Mouse (Mus musculus): ENCODE measurements around the gene Nsmce4a. TPM values are rescaled to one million over a fixed set of nuclear protein-coding genes. Genes with fewer than 3 reads are reported as not detected.
"Not testable (repeated sequence)": the region's sequence is repeated elsewhere in the genome, so short reads cannot be mapped to it uniquely, and the experiment has no call there.

Gene Nsmce4a
- polyA plus RNA-seq, 1 experiment: 64.5 TPM

DNA sequence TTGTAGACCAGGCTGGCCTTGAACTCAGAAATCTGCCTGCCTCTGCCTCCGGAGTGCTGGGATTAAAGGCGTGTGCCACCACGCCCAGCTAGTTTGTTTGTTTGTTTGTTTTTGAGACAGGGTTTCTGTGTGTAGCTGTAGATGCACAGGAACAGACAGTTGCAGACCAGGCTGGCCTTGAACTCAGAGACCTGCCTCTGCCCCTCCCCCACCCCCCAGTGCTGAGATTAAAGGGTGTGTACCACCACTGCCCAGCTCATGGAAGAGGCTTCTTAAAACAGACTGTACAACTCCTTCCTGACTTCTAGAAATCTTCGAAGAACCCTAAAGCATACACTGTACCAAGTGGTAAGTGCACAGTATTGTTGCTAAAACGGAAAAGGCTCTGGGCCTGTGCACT lies 27.5 kb downstream of the Nsmce4a start:
- peaks cover 2% of the 10 kb centered on the region for H3K27me3 ChIP-seq (replicated peaks)
- TF ChIP-seq GATA1 (IDR thresholded peaks at IDR 0.05; ENCODE audit: borderline replicate concordance, low read length) (no peak), FLI1 (IDR thresholded peaks at IDR 0.05; ENCODE audit: low read length) (no peak)
- H3K4me1 ChIP-seq: peaks cover 37% of the 10 kb centered on the region
- peak overlapping the region; percentile 100 for H3K4me3 ChIP-seq (replicated peaks)
- peaks cover 45% of the 10 kb centered on the region for H3K36me3 ChIP-seq (replicated peaks; ENCODE audit: low read length)
- H3K9me3 ChIP-seq: peaks cover 7% of the 10 kb centered on the region

DNA sequence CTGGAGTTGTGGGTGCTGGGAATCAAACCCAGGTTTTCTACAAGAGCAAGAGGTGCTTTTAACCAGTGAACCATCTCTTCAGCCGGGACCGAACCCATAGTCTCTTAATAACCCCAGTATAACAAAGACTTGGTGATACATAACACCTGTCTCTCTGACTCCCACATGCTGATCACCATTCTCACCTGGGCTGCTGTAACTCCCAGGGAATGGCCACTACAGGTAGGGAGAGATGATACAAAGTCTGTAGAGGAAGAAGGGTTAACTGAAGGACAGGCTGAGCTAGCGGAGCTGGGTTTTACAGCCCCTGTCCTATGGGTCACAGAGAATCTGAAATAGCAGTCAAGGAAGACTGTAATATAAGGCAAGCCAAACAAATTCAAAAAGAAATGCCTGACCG lies 29.7 kb downstream of the Nsmce4a start:
- H3K9me3 ChIP-seq: no peaks in the 10 kb centered on the region
- H3K4me1 ChIP-seq: peaks cover 34% of the 10 kb centered on the region
- TF ChIP-seq FLI1 (IDR thresholded peaks at IDR 0.05; ENCODE audit: low read length) (no peak), GATA1 (IDR thresholded peaks at IDR 0.05; ENCODE audit: borderline replicate concordance, low read length) (no peak)
- peaks cover 68% of the 10 kb centered on the region for H3K36me3 ChIP-seq (replicated peaks; ENCODE audit: low read length)
- H3K27me3 ChIP-seq (replicated peaks): no peaks in the 10 kb centered on the region
- no peak overlapping the region for H3K4me3 ChIP-seq (replicated peaks)

DNA sequence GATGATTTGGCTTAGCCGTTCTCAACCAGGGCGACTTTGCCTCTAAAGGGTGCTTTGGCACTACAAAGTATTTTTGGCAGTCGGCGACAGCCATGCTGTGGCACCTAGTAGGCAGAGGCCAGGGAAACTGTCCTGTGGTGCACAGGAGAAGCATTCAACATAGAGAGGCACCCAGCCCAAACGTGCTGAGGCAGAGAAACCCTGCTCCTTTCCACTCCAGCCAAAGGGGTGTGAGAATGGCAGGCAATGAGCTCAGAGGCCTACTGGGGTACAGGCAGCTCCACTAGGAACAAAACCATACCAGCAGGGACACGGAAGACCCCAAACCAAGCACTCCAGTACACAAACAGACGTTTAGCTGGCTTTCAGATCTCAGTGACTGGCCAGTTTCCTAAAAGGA lies 32.7 kb downstream of the Nsmce4a start:
- Histone ChIP-seq H3K4me1 (peaks cover 18% of the 10 kb centered on the region), H3K27me3 (replicated peaks) (no peaks in the 10 kb centered on the region), H3K4me3 (replicated peaks) (no peak overlapping the region), H3K9me3 (no peaks in the 10 kb centered on the region), H3K36me3 (replicated peaks; ENCODE audit: low read length) (peaks cover 97% of the 10 kb centered on the region)
- TF ChIP-seq GATA1 (IDR thresholded peaks at IDR 0.05; ENCODE audit: borderline replicate concordance, low read length) (no peak), FLI1 (IDR thresholded peaks at IDR 0.05; ENCODE audit: low read length) (no peak)

DNA sequence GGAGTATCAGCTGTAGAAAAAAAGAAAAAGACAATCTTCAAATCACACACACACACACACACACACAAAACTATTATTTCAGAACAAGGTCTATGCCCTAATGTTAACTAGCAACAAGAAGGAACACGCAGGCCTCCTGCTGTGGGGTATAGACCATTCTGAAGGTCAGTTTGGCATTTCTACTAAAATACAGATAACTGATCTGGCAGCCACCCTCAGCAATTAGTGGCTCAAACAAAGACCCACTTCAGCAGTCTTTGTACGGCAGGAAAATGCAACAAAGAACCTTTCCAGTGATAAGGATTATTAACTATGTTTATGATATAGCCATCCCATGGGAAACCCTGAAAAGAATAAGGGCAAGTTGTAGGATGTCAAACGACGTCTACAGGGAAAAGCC lies 35.9 kb downstream of the Nsmce4a start:
- TF ChIP-seq GATA1 (IDR thresholded peaks at IDR 0.05; ENCODE audit: borderline replicate concordance, low read length): no peak
- no peak for TF ChIP-seq FLI1 (IDR thresholded peaks at IDR 0.05; ENCODE audit: low read length)

DNA sequence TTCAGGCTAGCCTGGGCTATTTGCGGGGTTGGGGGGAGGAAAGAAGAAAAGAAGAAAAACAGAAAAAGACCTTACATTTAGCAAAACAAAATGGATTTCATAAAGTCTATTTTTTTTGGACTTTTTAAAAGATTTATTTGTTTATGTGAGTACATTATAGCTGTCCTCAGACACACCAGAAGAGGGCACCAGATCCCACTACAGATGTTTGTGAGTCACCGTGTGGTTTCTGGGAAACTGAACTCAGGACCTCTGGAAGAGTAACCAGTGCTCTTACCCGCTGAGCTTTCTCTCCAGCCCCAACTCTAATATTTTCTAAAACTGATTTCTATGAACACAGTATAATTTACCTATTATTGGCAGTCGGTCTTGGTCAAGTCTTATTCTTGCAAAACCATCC lies 37.7 kb downstream of the Nsmce4a start:
- TF ChIP-seq GATA1 (IDR thresholded peaks at IDR 0.05; ENCODE audit: borderline replicate concordance, low read length) (no peak), FLI1 (IDR thresholded peaks at IDR 0.05; ENCODE audit: low read length) (no peak)
- Histone ChIP-seq H3K36me3 (replicated peaks; ENCODE audit: low read length) (peaks cover 88% of the 10 kb centered on the region), H3K27me3 (replicated peaks) (no peaks in the 10 kb centered on the region), H3K9me3 (no peaks in the 10 kb centered on the region), H3K4me1 (peaks cover 8% of the 10 kb centered on the region; the same call in 1 of the 2 replicates), H3K4me3 (replicated peaks) (no peak overlapping the region)

More for the DNA sequence above, 35.9 kb downstream of the Nsmce4a start:
- Histone ChIP-seq H3K27me3 (replicated peaks) (no peaks in the 10 kb centered on the region), H3K4me3 (replicated peaks) (no peak overlapping the region), H3K9me3 (no peaks in the 10 kb centered on the region), H3K36me3 (replicated peaks; ENCODE audit: low read length) (peaks cover 93% of the 10 kb centered on the region), H3K4me1 (peaks cover 8% of the 10 kb centered on the region; the same call in 1 of the 2 replicates)

DNA sequence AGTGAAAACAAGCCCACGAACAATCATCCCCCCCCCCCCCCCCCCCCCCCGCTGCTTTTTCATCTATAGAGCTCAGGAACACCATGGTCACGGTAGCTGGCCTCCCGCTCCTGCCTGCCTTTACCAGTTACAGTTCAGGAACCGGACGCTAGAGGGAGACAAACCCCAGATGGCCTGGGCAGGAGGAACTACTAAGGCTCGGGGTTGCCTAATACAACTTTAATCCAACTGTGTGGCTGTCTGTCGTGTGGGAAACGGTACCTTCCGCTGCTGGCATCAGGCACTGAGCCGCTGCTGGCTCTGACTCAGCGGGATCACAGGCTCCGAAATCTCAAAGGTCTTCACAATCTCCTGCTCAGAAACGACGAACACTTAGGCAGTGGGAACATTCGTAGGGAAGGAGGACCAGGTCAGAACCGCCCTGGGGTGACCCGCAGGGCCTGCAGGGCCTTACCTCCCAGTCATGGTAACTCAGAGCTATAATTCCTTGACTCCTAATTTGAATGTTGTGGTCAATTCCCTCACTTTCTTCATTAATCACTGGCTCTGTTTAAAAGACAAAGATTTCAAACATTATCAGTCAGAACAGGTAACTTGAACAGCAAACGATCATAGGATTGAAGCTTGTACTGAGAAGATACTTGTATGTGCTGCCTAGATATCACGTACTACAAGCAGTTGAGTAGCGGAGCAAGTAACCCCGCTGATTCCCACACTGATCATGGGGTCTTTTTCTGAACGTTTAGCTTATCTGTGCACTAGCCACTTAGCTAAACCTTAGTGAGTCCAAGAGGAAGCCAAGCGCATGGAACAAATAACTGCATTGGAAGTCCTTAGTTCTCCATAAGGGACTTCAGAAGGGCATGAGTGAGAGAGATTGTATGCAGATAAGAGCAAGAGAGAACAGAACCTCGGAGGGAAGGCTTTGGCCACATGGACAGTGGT lies 39.3 kb downstream of the Nsmce4a start:
- Histone ChIP-seq H3K4me1 (peaks cover 8% of the 10 kb centered on the region; the same call in 1 of the 2 replicates), H3K4me3 (replicated peaks) (no peak overlapping the region), H3K9me3 (no peaks in the 10 kb centered on the region), H3K36me3 (replicated peaks; ENCODE audit: low read length) (peaks cover 76% of the 10 kb centered on the region), H3K27me3 (replicated peaks) (no peaks in the 10 kb centered on the region)
- TF ChIP-seq FLI1 (IDR thresholded peaks at IDR 0.05; ENCODE audit: low read length) (no peak), GATA1 (IDR thresholded peaks at IDR 0.05; ENCODE audit: borderline replicate concordance, low read length) (no peak)

DNA sequence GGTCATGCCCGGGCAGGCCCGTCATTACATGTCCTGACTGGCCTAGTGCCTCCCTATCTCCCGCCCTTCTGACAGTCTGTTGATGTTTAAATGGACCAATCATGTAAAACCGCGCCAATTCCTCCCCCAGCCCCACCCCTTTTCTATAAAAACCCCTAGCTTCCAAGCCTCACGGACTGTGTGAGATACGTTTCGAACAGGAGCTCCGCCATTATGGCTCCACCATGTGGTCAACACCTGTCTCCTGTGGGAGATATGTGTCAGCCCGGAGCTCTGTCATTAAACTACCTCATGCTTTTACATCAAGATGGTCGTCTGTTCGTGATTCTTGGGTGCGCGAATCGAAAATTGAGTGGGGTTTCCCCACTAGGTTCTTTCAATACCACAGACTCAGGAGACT lies 41.8 kb downstream of the Nsmce4a start:
- H3K27me3 ChIP-seq (replicated peaks); H3K4me3 ChIP-seq (replicated peaks); H3K4me1 ChIP-seq; H3K9me3 ChIP-seq: not testable (repeated sequence)
- peaks cover 56% of the 10 kb centered on the region for H3K36me3 ChIP-seq (replicated peaks; ENCODE audit: low read length)

DNA sequence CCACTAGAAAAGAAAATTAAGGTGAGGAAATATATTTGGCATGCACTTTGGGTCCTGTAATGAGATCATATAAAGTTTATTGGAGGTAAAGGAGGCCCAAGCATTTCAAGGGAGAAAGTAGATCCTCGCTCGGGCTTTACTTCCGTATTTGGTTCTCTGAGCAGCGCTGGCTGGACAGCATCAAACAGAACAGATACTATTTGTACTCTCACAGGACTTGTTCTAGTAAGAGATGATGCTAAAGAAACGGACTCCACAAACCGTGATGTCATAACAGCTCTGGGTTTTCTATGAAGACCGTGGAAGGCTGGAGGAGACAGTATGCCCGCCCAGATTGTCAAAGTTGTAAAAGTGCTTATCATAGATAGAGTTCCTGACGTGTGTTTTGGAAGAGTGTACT lies 45.6 kb downstream of the Nsmce4a start:
- H3K36me3 ChIP-seq (replicated peaks; ENCODE audit: low read length): peaks cover 22% of the 10 kb centered on the region

DNA sequence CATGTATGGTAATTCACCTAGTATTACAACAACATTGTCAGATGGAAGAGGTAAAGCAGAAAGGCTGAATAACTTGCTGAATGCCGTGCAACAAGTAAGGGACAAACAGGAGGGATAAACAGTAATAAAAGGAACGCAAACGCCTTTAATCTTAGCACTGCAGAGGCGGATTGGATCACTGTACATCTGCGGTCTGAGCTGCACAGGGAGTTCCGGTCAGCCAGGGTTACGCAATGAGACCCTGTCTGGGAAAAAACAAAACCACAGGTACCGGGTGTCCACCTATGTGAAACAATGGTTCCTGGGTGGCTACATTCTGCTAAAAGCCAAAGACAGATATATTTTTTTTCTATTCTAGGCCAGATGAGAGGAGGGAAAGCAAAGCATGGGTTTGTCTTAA lies 49.5 kb downstream of the Nsmce4a start:
- Histone ChIP-seq H3K27me3 (replicated peaks) (no peaks in the 10 kb centered on the region), H3K9me3 (no peaks in the 10 kb centered on the region), H3K4me3 (replicated peaks) (no peak overlapping the region), H3K36me3 (replicated peaks; ENCODE audit: low read length) (peaks cover 3% of the 10 kb centered on the region), H3K4me1 (peaks cover 27% of the 10 kb centered on the region)
- TF ChIP-seq GATA1 (IDR thresholded peaks at IDR 0.05; ENCODE audit: borderline replicate concordance, low read length) (no peak), FLI1 (IDR thresholded peaks at IDR 0.05; ENCODE audit: low read length) (no peak)

More for the DNA sequence above, 45.6 kb downstream of the Nsmce4a start:
- TF ChIP-seq FLI1 (IDR thresholded peaks at IDR 0.05; ENCODE audit: low read length) (no peak), GATA1 (IDR thresholded peaks at IDR 0.05; ENCODE audit: borderline replicate concordance, low read length) (no peak)
- H3K9me3 ChIP-seq: no peaks in the 10 kb centered on the region
- H3K27me3 ChIP-seq (replicated peaks): no peaks in the 10 kb centered on the region
- H3K4me3 ChIP-seq (replicated peaks): no peak overlapping the region
- H3K4me1 ChIP-seq: peaks cover 13% of the 10 kb centered on the region

DNA sequence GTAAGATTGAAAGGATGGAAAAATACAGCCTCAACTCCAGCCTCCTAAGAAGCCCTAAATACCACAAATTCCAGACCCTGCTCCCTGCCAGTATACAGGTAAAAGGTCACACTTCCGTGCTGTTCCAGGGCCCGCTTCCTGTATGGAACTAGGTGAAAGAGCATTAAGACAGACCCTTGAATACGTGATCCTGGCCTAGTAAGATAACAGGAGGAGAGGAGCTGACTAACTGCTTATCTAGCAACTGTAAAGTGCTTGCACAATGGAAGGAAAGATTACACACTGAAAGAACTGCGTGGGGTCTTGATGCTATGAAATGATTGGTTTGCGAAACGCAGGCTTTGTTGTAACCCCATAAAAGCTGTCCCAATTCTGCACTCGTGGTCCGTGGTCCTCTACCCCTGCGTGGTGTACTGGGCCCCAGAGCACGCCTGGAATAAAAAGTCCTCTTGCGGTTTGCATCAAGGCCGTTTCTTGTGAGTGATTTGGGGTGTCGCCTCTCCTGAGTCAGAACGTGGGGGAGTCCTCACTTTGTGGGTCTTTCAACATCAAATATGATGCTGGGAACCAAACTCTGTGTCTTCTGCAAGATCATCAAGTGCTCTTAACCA lies 52.0 kb downstream of the Nsmce4a start:
- H3K4me3 ChIP-seq (replicated peaks): peak overlapping the region; percentile 14
- no peaks in the 10 kb centered on the region for H3K9me3 ChIP-seq
- H3K27me3 ChIP-seq (replicated peaks): no peaks in the 10 kb centered on the region
- peaks cover 50% of the 10 kb centered on the region for H3K4me1 ChIP-seq
- TF ChIP-seq FLI1 (IDR thresholded peaks at IDR 0.05; ENCODE audit: low read length) (no peak), GATA1 (IDR thresholded peaks at IDR 0.05; ENCODE audit: borderline replicate concordance, low read length) (no peak)
- peaks cover 2% of the 10 kb centered on the region for H3K36me3 ChIP-seq (replicated peaks; ENCODE audit: low read length)
